Mouse (Mus musculus): ENCODE results near the gene Gprc5d. TPM values are rescaled to one million over a fixed set of nuclear protein-coding genes. Genes with fewer than 3 reads are reported as not detected.

The Gprc5d gene
- total RNA-seq (2012; rRNA removed) (not detected in 2 replicates), total RNA-seq (2014; rRNA removed) (not detected in 2 replicates), polyA plus RNA-seq (2012; ENCODE audit: insufficient read length, low read depth) (not detected in 2 replicates)

DNA sequence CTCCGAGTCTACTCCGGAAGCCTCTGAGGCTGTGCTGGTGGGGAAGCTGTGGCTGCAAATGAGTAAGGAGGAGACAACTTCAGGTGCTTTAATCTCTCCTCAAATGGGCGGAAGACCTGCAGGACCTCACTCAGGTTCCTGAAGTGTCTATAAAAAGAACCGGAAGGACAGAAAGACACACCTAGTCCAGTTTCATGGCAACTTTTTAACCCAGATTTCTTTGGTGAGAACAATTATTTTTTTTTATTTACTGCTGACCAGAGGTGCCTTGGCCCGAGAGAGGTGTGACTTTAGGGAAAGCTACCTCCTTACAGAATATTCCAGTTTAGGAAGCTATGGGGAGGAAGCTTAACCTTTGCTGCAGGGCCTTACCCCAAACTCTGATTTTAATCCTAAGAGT lies at the start of gene Gprc5d:
Gene Gprc5d, minus strand, starts transcription at position 101 of the 400 bp plus-strand sequence.
- Histone ChIP-seq H3K9ac (ENCODE audit: insufficient read depth, low read depth) (no peak within 1 kb of the TSS), H3K4me3 (replicated peaks in 1 of 3; ENCODE audit: low read depth in 2 of 3, low read length in 2 of 3, poor library complexity in 1 of 3) (no peak within 1 kb of the TSS), H3K9me3 (replicated peaks; ENCODE audit: low read length) (no peaks in the 10 kb centered on the region), H3K79me2 (replicated peaks; ENCODE audit: control insufficient read depth, extremely low read depth, insufficient read depth, poor library complexity, severe bottlenecking) (no peaks in the 10 kb centered on the region), H3K4me1 (ENCODE audit: control insufficient read depth in 1 of 2, insufficient read depth in 2 of 2) (no peaks in the 10 kb centered on the region), H3K36me3 (replicated peaks in 1 of 2; ENCODE audit: control insufficient read depth in 1 of 2, insufficient read depth in 1 of 2, low read length in 1 of 2) (no peaks in the 10 kb centered on the region), H3K27ac (ENCODE audit: insufficient read depth, low read depth) (no peak within 1 kb of the TSS), H3K27me3 (replicated peaks) (no peaks in the 10 kb centered on the region), H3K4me2 (ENCODE audit: insufficient read depth, low read depth, poor library complexity, severe bottlenecking) (no peak within 1 kb of the TSS)
- no peak for TF ChIP-seq USF2 (conservative IDR thresholded peaks at IDR 0.05; ENCODE audit: low read depth, low read length)
- no peak for TF ChIP-seq CHD1 (IDR thresholded peaks at IDR 0.05; ENCODE audit: low read depth, low read length)
- no peak for TF ChIP-seq SMC3 (IDR thresholded peaks at IDR 0.05; ENCODE audit: low read depth, low read length)
- TF ChIP-seq POLR2AphosphoS2 (IDR thresholded peaks at IDR 0.05; ENCODE audit: low read depth, low read length): no peak
- no peak for TF ChIP-seq EP300 (IDR thresholded peaks at IDR 0.05; ENCODE audit: low read length)
- TF ChIP-seq CTCF (conservative IDR thresholded peaks at IDR 0.05 in 1 of 2, IDR thresholded peaks at IDR 0.05 in 1 of 2; ENCODE audit: low read depth in 2 of 2, low read length in 2 of 2): no peak
- no peak for TF ChIP-seq MAFK (IDR thresholded peaks at IDR 0.05; ENCODE audit: insufficient replicate concordance, low read length)
- TF ChIP-seq RAD21 (IDR thresholded peaks at IDR 0.05; ENCODE audit: low read depth, low read length): no peak
- TF ChIP-seq TCF12 (IDR thresholded peaks at IDR 0.05; ENCODE audit: low read depth, low read length): no peak
- no peak for TF ChIP-seq NELFE (IDR thresholded peaks at IDR 0.05; ENCODE audit: low read depth, low read length)
- TF ChIP-seq POLR2A (IDR thresholded peaks at IDR 0.05; ENCODE audit: low read depth, low read length): no peak
- TF ChIP-seq TBP (conservative IDR thresholded peaks at IDR 0.05; ENCODE audit: low read depth, low read length): no peak
- TF ChIP-seq MAX (IDR thresholded peaks at IDR 0.05; ENCODE audit: low read length): no peak
- TF ChIP-seq ZMIZ1 (IDR thresholded peaks at IDR 0.05; ENCODE audit: low read depth, low read length): no peak
- no peak for TF ChIP-seq GABPA (IDR thresholded peaks at IDR 0.05; ENCODE audit: insufficient replicate concordance, low read depth, low read length)
- no peak for TF ChIP-seq JUN (IDR thresholded peaks at IDR 0.05; ENCODE audit: insufficient read depth, low read depth, low read length)
- no peak for TF ChIP-seq UBTF (IDR thresholded peaks at IDR 0.05; ENCODE audit: low read depth, low read length)
- TF ChIP-seq USF1 (IDR thresholded peaks at IDR 0.05; ENCODE audit: low read depth, low read length): no peak
- TF ChIP-seq ETS1 (conservative IDR thresholded peaks at IDR 0.05; ENCODE audit: low read depth, low read length): no peak
- TF ChIP-seq MYC (IDR thresholded peaks at IDR 0.05; ENCODE audit: low read depth, low read length): no peak
- DNase-seq (ENCODE audit: extremely low read depth): no peak
- in situ Hi-C loops (cut with MboI; ENCODE audit: low pct_ligation_motif_present, low pct_unique_long_range_greater_than_20kb, low sequenced_read_pairs): no loop called here
- dilution Hi-C loops (cut with MboI; ENCODE audit: extremely low pct_ligation_motif_present, extremely low pct_unique_long_range_greater_than_20kb, low sequenced_read_pairs): no loop called here

DNA sequence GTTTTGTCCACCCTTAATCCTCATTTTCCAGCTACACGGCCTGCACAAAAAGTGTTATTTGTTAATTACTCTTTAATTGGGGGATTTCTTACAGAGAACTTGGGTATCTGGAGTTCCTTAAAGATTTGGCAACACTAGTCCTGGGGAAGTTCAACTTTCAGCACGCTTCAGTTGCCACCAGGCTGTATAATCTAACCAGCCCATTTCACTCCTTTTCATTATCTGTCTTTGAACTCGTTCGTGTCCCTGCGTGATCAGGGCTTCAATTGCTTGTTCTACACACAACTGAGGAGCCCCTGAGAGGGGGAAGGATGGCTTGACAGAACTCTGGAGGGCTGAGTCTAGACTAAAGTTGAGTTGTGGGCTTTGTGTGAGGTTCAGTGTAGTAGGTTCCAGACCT lies 48.6 kb upstream of the Gprc5d start:
- no peak for DNase-seq (ENCODE audit: extremely low read depth)
- Histone ChIP-seq H3K4me1 (ENCODE audit: control insufficient read depth in 1 of 2, insufficient read depth in 2 of 2) (peaks cover 0 to 8% of the 10 kb centered on the region in 2 experiments; a peak in 1 of 4 replicates), H3K9me3 (replicated peaks; ENCODE audit: low read length) (no peaks in the 10 kb centered on the region), H3K27ac (ENCODE audit: insufficient read depth, low read depth) (no peak overlapping the region), H3K9ac (ENCODE audit: insufficient read depth, low read depth) (no peak overlapping the region), H3K4me2 (ENCODE audit: insufficient read depth, low read depth, poor library complexity, severe bottlenecking) (no peak overlapping the region), H3K36me3 (replicated peaks in 1 of 2; ENCODE audit: control insufficient read depth in 1 of 2, insufficient read depth in 1 of 2, low read length in 1 of 2) (no peaks in the 10 kb centered on the region), H3K27me3 (replicated peaks) (no peaks in the 10 kb centered on the region), H3K79me2 (replicated peaks; ENCODE audit: control insufficient read depth, extremely low read depth, insufficient read depth, poor library complexity, severe bottlenecking) (no peaks in the 10 kb centered on the region), H3K4me3 (replicated peaks in 1 of 3; ENCODE audit: low read depth in 2 of 3, low read length in 2 of 3, poor library complexity in 1 of 3) (no peak overlapping the region)
- TF ChIP-seq SIN3A (IDR thresholded peaks at IDR 0.05; ENCODE audit: low read length): no peak
- dilution Hi-C loops (cut with MboI; ENCODE audit: extremely low pct_ligation_motif_present, extremely low pct_unique_long_range_greater_than_20kb, low sequenced_read_pairs): no loop called here
- in situ Hi-C loops (cut with MboI; ENCODE audit: low pct_ligation_motif_present, low pct_unique_long_range_greater_than_20kb, low sequenced_read_pairs): no loop called here
